Mouse (Mus musculus): Measurements from ENCODE around the gene Ajap1.

Ajap1 gene

DNA sequence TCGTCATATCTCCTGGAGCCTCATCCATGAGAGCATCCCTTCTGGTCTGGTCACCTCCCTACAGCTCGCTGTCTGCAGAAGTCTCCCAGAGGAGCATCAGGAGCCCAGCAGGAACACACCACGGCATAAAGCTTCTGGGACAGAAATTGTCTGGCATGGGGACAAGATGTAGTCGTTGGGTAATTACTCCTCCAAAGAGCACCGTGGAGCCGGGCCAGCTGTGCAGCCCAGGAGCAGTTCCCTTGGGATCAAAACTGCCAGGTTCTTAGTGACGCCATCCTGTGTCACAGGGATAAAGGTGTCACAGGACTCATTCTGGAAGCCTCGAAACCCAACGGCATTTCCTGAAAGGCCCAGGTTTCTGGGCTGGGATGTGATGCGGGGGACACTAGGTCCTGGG is 40.1 kb downstream of the Ajap1 start:
- DNase-seq, result no peak

DNA sequence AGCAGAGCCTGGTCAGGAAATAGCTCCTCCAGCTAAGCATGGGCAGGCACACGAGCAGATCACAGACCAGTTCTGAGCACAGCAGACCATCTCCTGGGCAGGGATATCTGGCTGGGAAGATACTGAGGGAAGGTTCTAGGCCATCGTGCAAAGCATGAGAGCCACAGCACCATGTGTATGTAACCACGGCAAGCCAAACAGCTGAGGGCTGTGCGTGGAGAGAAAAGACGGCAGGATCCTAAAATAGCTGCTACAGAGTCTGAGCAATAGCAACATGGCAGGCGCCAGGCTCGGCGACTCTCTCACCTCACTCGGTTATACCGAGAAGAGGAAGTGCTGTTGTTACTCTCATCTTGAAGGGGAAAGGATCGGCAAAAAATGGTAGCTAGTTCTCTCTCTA is 42.7 kb downstream of the Ajap1 start:
- DNase-seq, result no peak

DNA sequence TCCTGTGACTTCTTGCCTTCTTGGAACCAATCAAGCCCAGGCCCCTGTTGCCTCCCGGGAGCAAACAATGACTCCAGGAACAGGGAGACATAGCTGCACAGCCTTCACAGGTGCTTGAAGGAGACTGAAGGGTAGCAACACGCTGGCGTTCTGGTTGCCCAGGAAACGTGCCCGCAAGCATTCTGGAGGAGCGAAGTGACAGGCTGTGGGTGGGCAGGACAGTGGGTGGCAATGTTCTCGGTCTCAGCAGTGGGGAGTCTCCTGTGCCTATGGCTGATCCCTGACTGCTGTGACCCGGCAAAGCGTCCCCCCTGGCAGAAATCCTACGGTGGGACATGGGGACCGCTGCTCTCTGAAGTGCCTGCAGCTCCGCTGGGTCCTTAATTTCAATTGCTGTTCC is 43.6 kb downstream of the Ajap1 start:
- no peak for DNase-seq

DNA sequence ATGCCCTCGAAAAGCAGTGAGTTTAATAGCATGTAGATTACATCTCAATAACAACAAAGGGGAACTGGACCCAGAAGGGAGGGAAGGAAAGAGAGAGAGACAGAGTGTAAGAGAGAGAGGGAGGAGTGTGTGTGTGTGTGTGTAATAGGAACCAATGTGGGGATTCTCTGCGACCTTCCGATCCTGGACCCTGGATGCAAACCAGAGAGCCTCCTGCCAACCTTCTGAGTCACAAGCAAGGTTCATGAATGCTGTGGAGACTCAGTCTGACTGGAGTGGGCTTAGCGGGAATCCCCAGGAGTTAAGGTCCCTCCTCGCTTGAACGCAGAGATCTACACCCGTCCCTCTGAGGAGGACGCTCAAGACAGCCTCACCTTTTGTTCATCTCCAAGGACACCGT is 45.4 kb downstream of the Ajap1 start:
- no peak for DNase-seq

DNA sequence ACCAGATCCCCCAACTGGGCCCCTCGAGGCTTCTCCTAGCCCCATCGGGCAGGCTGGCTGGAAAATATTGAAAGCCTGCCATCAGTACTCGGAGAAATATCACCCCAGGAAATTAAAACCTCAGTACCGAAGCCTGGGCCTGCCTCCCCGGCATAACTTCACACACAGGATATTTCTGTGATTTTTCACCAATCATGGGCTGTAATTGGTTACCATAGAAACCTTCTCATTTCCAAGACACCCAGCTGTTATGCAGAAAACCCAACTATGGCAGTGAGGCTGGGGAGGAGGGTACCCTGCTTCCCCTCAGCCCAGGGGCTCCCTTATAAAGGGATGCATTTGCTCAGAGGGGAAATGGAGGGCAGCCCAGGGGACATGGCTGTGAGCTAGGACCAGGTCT is 46.7 kb downstream of the Ajap1 start:
- DNase-seq, result no peak

DNA sequence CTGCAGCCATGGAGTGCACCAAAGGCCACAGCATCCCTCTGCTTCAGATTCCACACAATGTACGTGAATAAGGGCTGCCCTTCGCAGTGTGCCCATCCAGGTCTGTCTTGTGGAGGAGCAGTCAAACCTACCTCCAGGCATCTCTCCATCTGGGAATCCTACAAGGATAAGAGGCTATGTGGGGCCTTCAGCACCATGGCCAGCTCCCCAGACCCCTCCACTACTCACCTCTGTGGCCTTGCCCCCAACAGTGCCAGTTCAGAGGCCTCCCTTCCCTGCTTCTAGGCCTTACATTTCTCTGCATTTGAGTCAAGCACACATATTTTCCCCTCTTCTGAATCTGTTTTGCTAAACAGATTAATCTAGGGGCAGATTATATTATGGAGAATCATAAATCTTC is 52.6 kb downstream of the Ajap1 start:
- no peak for DNase-seq

DNA sequence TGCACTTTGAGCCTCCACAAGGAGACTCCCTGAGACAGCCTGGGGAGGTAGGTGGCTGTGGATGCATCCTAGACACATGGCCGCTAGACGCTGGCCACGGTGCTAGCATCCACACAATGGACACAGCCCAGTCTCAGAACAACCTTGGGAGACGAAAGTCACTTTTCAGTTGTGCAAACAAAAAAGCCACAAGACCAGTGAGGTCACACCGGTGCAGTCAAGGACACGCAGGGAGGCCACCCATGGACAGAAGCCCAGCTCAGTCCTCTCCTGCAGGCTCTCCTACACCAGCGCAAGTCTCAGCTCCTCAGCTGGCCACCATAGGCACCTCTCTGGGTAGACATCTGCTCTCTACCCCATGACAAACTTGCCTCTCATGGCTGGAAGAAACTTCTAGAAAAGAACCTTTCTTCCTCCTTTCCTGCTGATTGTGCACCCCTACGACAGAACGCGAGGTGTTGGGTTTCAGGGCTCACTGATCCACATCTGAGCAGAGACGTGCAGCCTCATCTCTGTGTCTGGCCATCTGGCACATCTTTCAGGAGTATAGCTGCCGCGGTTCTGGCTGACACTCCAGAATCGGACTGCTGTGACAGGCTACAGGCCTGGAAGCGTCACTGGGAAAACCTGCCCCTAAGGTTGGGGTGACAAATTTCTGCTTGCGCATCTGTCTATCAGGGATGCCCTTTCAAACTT is 56.5 kb downstream of the Ajap1 start:
- DNase-seq, result no peak

DNA sequence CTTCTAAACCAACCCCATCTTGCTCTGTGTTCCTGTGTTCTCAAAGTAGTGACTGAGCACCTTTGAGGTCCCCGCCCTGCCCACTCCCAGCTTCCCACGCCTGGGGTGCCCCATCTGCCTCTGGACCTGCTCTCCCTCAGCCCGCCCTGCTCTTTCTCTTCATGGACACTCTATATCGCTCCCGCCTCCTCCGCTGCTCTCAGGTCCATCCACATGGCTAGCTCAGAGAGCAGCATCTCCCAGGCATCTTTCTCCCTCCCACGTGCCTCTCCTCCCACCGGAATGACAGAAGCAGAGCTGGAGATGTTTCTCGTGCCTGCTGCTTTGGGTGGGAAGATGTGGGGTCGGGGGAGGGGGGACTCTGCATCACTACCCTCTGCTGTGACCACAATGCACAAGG is 58.3 kb downstream of the Ajap1 start:
- DNase-seq, result no peak

DNA sequence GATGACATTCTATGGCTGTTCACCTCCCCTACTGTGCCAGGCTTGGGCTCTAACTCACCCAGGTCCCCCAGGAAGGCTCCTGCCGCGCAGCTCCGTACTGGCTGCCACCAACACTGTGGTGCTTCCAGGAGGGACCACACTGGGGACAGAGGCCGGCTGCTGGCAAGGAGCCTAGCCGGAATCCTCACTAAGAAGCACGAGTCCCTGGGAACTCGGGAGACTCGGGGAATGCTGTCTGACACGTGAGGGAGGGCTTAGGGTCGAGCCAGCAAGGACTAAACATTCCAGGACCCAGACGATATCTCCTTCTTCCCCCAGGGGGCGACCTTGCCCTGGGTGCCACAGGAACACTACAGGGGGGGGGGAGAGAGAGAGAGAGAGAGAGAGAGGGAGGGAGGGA is 64.7 kb downstream of the Ajap1 start:
- DNase-seq, result no peak

DNA sequence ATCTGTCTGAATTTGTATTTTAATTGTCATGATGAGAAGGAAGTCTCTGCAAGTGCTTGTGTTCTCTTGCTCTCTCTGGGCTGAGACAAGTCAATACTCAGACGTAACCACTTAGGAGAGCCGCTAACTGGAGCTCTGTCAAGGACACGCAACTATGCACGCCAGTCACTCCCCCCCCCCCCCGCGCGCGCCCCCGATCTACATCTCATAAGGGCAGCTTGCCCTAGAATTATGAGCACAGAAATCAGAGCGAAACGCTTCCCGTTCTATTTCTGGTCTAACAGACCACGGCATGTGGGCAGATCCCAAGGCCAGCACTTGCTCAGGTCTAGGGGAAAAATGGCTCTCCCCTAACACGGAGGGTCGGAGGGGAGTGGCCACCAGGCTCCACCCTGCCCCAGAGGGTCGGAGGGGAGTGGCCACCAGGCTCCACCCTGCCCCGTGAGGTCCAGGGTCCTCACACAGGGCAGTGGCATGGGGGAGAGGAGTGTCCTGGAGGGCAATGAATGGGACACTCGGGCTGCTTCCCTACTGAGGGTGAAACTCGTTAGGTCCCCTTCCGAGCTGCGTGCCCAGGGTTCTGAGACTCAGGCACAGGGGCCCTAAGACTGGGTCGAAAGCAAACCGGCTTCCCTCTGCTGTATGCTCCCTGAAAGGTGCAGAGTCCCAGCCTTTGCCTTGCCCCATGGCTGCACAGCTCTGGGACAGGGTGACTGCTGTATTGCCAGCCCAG is 65.3 kb downstream of the Ajap1 start:
- no peak for DNase-seq

DNA sequence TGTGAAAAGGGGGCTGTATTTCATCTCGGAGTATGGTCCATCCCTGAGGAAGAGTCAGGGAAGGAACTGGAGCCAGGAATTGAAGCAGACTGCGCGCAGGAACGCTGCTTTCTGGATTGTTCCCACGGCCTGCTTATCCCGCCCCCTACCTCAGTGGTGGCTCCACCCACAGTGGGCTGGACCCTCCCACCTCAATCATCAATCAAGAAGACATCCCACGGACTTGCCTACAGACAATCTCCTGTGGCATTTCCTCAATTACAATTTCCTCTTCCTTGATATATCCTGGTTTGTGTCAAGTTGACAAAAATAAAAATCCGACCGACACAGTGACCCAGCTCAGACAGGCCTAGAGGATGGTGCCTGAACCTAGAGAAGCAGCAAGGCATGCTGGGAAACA is 66.5 kb downstream of the Ajap1 start:
- DNase-seq, result no peak

DNA sequence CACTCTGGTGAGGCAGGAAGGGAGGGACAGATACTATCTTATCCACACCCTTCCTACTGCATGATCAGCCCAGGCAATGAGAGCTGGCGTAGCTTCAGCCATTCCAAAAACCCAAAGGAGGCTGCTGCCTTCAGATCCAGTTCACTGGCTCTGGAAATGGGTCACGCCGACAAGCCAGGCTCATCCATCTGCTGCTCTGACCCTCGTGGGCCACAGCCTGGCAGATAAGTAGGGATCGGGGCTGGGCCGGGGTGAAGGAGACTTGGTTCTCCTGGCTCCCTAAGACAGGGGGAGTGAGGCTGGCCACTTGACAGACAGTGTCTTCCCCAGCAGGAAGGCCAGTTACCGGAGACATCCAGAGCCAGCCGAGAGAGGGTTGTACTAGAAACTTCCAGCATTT is 84.2 kb downstream of the Ajap1 start:
- no peak for DNase-seq

DNA sequence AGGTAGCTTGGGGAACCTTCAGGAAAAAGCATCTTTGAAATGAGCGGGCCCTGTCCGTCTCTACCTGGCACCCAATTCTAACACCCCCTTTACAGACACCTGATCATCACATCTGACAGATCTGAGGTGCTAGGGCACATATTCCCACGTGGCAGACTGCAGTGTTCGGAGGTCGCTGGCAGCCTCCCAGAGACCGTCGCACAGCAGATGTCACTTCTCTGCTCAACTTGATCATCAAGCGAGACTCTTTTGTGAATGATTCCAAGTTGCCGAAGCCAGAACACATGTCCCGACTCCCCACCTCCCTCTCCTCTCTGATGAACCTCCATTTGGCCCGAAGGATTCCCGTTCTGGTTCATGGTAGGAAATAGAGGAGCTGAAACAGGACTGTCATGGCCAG is 95.1 kb downstream of the Ajap1 start:
- DNase-seq, result no peak

DNA sequence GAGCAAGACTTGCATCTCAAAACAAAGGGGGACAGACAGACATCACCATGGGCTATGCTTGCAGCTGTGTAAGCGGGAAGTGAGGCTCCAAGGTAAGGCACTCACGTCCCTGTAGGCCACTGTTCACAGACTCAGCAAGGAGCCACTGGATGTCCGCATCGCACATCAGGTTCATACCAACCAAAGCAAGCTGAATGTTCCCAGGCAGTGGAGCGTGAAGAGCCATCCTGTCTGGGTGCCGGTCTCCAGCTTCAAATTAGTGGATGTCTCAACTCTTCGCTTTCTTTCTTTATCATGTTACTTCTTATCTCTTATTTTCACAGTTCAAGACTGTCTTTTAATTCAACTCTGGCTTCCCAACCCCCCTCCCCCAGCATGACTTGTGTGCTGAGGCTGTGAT is 101.2 kb downstream of the Ajap1 start:
- no peak for DNase-seq

DNA sequence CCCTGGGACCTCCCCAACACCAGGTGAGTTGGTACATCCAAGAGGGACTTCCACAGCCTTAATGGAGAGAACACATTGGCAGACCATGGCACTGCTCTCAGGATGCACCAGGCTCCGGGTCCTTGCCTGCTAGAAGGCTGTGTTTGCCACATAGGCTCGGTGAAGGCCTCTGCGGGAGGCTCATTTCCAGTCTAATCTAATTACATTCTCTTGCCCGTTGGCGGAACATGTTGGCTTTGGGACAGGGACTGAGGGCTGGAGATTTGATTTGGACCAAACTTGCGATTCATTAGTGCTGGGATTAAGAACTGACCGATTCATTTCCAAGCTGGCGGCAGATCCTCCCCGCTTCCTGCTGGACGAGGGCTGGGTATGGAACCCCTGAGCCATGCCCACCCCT is 101.7 kb downstream of the Ajap1 start:
- DNase-seq, result no peak

DNA sequence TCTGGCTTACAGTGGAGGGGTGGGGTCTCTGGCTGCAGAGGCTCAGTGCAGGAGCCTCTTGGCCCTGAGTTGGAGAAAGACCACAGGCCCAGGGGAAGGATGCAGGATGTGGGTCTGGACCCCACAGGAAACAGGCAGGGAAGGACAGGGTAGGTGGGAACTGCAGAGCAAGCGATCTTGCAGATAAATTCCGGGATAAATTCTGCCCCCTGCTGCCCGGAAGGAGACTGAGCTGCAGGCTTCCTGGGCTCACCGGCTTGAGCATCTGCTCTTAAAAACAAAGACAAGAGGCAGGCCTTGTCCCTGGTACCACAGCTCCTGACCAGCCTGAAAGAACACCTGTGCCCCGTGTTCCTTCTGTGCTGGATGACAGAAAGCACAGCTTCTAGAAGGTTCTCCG is 104.6 kb downstream of the Ajap1 start:
- peak; percentile 14 for DNase-seq

DNA sequence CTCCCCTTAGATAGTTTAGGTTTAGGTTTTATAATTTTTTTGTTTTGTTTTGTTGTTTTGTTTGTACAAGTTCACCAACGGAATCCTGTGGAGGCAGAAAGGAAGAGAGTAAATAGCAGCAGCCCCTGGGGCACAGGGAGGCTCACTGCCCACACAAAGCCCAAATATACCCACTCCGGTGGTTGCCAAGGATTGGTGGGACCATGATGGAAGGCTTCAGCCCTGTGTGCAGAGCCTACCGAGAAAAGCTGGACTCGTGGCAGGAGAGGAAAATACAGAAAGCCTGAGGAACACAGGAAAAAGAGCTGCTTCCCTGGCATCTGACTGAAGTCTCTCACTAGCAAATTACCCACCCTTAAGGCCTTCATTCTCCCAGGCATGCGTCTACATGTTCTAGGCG is 108.4 kb downstream of the Ajap1 start:
- DNase-seq, result no peak

DNA sequence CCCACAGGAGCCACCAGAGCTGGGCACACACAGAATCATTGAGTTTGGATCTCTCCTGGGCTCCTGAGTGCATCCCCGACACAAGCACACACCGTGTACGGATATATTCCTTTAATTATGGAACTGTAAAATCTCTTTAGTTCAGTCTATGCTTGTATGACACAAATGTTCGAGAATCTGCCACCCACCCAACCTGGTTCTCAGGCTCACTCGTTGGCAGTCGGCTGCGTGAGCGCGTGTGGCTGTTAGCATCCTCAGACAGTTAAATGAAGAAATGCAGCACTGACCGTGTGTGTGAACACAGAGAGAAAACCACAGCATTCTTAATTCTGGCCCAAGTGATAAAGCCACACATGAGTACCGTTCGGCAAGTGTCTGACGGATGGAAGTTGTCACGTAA is 109.5 kb downstream of the Ajap1 start:
- DNase-seq, result no peak

DNA sequence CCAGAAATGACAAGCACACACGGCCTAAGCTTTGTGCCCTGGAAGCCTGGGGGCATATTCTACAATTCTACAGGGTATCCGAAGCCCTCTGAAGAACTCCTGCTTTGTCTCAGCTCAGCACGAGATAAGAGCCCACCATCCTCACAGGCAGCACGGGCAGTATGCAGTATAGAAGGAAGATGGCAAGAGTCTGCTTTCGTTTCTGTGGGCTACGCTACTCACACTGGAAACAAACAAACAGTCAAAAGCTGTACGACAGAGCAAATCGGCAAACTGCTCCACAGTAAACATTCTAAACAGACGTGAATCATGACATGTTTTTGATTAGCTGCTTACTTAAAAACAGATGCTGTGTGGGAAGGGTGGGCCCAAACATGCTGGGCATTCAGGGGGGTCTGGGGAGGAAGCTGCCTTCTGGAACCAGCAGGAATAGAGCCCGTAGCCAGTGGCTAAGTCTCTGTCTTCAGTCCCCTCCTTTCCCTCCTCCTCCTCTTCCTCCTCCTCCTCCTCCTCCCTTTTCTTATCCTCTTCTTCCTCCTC is 113.9 kb downstream of the Ajap1 start:
- DNase-seq, result no peak

DNA sequence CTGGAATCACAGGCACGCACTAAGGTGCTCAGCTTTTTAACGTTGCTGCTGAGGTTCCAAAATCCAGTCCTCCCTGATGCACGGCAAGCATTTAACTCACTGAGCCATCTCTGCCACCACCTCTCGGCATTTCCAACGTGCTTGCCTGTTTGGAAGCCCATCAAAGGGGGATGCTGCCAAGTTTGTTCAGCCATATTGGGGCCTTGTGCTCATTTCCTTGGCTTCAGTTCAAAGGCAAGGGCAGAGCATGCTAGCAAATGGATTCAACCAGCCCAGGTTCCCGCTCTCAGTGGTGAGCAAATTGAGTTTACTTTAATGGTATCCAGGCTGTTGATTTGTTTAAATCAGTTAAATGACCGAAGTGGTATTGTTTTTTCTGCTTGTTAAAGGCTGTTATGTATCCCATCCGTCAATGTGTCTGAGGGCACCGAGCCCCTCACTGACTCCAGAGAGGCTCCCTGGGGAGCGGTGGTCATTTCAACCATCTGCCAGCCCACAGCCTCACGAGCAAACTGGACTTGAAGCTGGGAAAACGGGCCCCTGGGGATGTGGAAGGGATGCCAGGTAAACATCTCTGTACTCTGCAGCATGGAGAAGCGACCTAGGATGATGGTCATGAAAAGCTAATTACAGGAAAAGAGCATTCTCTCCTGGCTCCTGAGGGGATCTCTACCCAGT is 121.6 kb downstream of the Ajap1 start:
- no peak for DNase-seq

DNA sequence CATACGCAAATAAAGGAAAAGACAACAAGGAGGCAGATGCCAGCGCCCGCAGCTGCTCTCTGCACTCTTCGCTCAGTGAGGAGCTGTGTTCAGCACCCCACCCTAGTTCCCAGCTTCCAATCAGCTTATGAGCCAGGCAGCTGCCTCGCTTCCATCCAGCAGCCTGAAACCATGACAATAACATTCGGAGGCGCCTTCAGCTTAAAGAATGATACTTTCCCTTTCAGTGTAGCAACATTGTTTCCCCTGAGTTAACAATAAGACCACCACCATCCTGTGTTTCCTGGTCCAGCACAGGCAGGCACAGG is 124.4 kb downstream of the Ajap1 start:
- no peak for DNase-seq

DNA sequence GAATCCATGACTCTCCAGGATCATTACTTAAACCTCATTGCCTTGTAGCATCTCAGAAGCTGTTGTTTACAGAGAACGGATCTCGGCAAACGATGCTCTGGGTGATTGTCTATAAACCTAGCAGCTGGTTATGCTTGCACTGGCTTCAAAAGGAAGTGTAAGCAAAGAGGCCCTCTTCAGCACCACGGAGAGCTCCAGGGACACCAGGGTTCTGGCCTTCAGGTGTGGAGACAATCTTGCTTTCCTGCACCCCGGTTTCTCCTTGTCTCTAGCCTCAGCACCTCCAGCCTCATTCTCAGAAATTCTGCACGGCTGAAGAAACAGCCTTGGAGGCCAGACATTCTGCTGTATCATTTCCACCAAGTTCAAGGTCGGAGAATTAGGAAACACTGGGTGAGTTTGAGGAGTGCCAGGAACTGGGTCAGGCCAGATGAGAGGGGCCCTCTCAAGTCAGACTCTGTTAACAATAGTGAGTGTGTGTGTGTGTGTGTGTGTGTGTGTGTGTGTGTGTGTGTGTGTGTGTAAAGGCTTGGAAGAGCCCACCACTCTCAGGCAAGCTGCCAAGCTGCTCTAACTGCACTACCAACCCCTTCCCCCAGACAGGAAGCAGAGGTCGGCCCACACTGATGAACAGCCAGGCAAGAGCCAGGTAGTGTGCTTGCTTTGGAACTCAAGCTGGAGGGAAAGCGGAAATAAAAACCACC is 124.9 kb downstream of the Ajap1 start:
- DNase-seq, result peak; percentile 58

DNA sequence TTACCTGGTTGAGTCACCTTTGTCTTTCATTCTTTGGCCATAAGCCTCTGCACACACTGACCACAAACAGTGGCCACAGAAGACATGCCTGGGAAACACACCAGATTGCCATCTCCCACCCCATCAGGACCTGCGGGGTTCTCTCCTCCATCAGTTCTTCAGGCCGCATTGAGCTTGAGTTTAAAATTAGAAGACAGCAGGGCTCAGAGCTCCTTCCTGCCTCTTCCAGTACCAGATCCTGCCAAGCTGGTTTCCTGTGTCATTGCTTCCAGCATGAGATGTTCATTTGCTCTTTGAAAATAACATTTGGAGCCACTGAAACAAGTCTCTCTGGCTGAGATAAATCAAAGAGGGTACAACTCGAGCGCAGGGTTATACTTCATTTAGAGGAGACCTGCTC is 126.4 kb downstream of the Ajap1 start:
- DNase-seq, result no peak

DNA sequence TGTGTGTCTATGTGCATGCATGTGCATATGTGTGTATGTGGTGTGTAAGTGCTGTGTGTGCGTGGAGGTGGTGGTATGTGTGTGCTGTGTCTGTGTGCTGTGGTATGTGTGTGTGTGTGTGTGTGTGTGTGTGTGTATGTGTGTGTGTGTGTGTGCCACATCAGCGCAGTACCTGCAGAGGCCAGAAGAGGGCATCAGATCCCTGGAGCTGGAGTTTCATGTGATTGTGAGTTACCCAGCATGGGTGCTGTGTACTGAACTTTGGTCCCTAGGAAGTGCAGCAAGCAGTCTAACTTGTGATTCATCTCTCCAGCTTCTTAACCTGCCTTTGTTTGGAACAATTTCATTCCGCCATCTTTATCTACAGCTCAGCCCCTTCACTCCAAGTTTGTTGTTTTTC is 137.6 kb downstream of the Ajap1 start:
- DNase-seq, result no peak

Measured in liver (tissue).